Mouse (Mus musculus) forebrain, embryonic 12.5 days (tissue): ENCODE results near the gene Tex26. TPM values are rescaled to one million over a fixed set of nuclear protein-coding genes. Genes with fewer than 3 reads are reported as not detected.

ENCODE experiments used
- ATAC-seq: fragments of 200-750 bp; cut with Nextera tagmentation; 2 replicates; pipeline ENCODE4 v1.8.0; 2017; ENCODE audit warnings: moderate TSS enrichment; ENCODE audit not compliant: low FRiP score
- H3K27ac ChIP-seq: fragments of 300-500 bp; sonication (generic); 2 replicates; pipeline ENCODE4 v1.5.1; 2016; ENCODE audit warnings: mild to moderate bottlenecking
- H3K27me3 ChIP-seq: fragments of 300-500 bp; sonication (generic); 2 replicates; pipeline ENCODE4 v1.6.1; 2016; ENCODE audit warnings: mild to moderate bottlenecking
- H3K36me3 ChIP-seq: fragments of 300-500 bp; sonication (generic); replicated peaks from 2 replicates; pipeline ENCODE4 v1.6.1; 2016; ENCODE audit warnings: mild to moderate bottlenecking
- H3K4me1 ChIP-seq: fragments of 300-500 bp; sonication (generic); 2 replicates; pipeline ENCODE4 v1.6.1; 2016
- H3K4me2 ChIP-seq: fragments of 300-500 bp; sonication (generic); 2 replicates; pipeline ENCODE4 v1.6.1; 2016; ENCODE audit warnings: mild to moderate bottlenecking, moderate library complexity
- H3K4me3 ChIP-seq: fragments of 300-500 bp; sonication (generic); replicated peaks from 2 replicates; pipeline ENCODE4 v1.5.1; 2016; ENCODE audit warnings: mild to moderate bottlenecking
- H3K9ac ChIP-seq: fragments of 300-500 bp; sonication (generic); 2 replicates; pipeline ENCODE4 v1.6.1; 2016; ENCODE audit warnings: mild to moderate bottlenecking
- H3K9me3 ChIP-seq: fragments of 300-500 bp; sonication (generic); 2 replicates; pipeline ENCODE4 v1.6.1; 2016
- WGBS: fragments of 180-500 bp; shearing (Covaris S2); methylation state at CpG from one replicate; pipeline ENCODE4 v1.1.7; 2016; 5-methylcytosine and 5-hydroxymethylcytosine counted together
- polyA plus RNA-seq: library from polyadenylated mRNA; unstranded; fragments of >200 nt; fragmentation: Nextera tagmentation; extraction: Ambion mirVana; gene quantifications from 2 replicates; pipeline ENCODE4 v1.2.1, GENCODE M21; 2016

Tex26 gene
- polyA plus RNA-seq, 1 experiment from 2014 or later = 2.0 TPM

GRCm38 (mm10) chr5:149437150-149437549, 2.3 kb upstream of the Tex26 start:
- H3K27ac ChIP-seq = no peak overlapping the region
- no peak for ATAC-seq
- peaks cover 42% of the 10 kb centered on the region for H3K4me1 ChIP-seq
- no peak overlapping the region for H3K9ac ChIP-seq
- WGBS = 80% methylated on average over 6 of the region's 6 CpGs
- no peak overlapping the region for H3K4me2 ChIP-seq
- no peaks in the 10 kb centered on the region for H3K9me3 ChIP-seq
- H3K36me3 ChIP-seq = no peaks in the 10 kb centered on the region
- H3K27me3 ChIP-seq = no peaks in the 10 kb centered on the region; the same call in 1 of the 2 replicates
- H3K4me3 ChIP-seq = no peak overlapping the region

- Histone ChIP-seq H3K27me3 (no peaks in the 10 kb centered on the region; the same call in 1 of the 2 replicates), H3K9ac (peak overlapping the region; percentile 61), H3K4me1 (peaks cover 43% of the 10 kb centered on the region), H3K36me3 (no peaks in the 10 kb centered on the region), H3K4me3 (peak overlapping the region; percentile 40), H3K9me3 (no peaks in the 10 kb centered on the region), H3K4me2 (peak overlapping the region; percentile 66), H3K27ac (peak overlapping the region; percentile 98)
- ATAC-seq = peak; percentile 84
- WGBS = under 1% methylated on average over 18 of the region's 18 CpGs
Observed at GRCm38 (mm10) chr5:149440180-149440573, 717 bp downstream of the Tex26 start.

GRCm38 (mm10) chr5:149441646-149442276, 2.3 kb downstream of the Tex26 start:
- peak; percentile 25 for ATAC-seq
- Histone ChIP-seq H3K4me2 (peak overlapping the region; percentile 26; the same call in 1 of the 2 replicates), H3K27ac (peak overlapping the region; percentile 98)

GRCm38 (mm10) chr5:149442277-149442660, 2.8 kb downstream of the Tex26 start:
- no peak for ATAC-seq
- Histone ChIP-seq H3K4me2 (no peak overlapping the region), H3K4me1 (peaks cover 43% of the 10 kb centered on the region), H3K36me3 (no peaks in the 10 kb centered on the region), H3K9me3 (no peaks in the 10 kb centered on the region), H3K4me3 (no peak overlapping the region), H3K27me3 (no peaks in the 10 kb centered on the region; the same call in 1 of the 2 replicates), H3K9ac (no peak overlapping the region), H3K27ac (peak overlapping the region; percentile 98)
- WGBS = 67% methylated on average over 15 of the region's 15 CpGs

More at GRCm38 (mm10) chr5:149441646-149442276, 2.3 kb downstream of the Tex26 start:
- Histone ChIP-seq H3K9me3 (no peaks in the 10 kb centered on the region), H3K4me3 (no peak overlapping the region), H3K27me3 (no peaks in the 10 kb centered on the region; the same call in 1 of the 2 replicates), H3K36me3 (no peaks in the 10 kb centered on the region), H3K9ac (peak overlapping the region; percentile 29; the same call in 1 of the 2 replicates), H3K4me1 (peaks cover 43% of the 10 kb centered on the region)
- 34% methylated on average over 14 of the region's 14 CpGs for WGBS

- H3K27ac ChIP-seq = no peak overlapping the region
- no peaks in the 10 kb centered on the region for H3K27me3 ChIP-seq
- H3K9me3 ChIP-seq = no peaks in the 10 kb centered on the region
- 94% methylated on average over 4 of the region's 4 CpGs for WGBS
- H3K4me1 ChIP-seq = peaks cover 34% of the 10 kb centered on the region
- H3K4me3 ChIP-seq = no peak overlapping the region
- no peak overlapping the region for H3K4me2 ChIP-seq
- no peak for ATAC-seq
- no peaks in the 10 kb centered on the region for H3K36me3 ChIP-seq
- H3K9ac ChIP-seq = no peak overlapping the region
Observed at GRCm38 (mm10) chr5:149444451-149444850, 5.0 kb downstream of the Tex26 start.

GRCm38 (mm10) chr5:149446495-149446894, 7.0 kb downstream of the Tex26 start:
- WGBS = 92% methylated on average over 7 of the region's 7 CpGs
- Histone ChIP-seq H3K36me3 (no peaks in the 10 kb centered on the region), H3K9me3 (no peaks in the 10 kb centered on the region), H3K4me3 (no peak overlapping the region), H3K4me2 (no peak overlapping the region), H3K4me1 (peaks cover 14% of the 10 kb centered on the region), H3K9ac (no peak overlapping the region), H3K27ac (no peak overlapping the region), H3K27me3 (no peaks in the 10 kb centered on the region)
- no peak for ATAC-seq

- Histone ChIP-seq H3K4me3 (no peak overlapping the region), H3K36me3 (no peaks in the 10 kb centered on the region), H3K9me3 (no peaks in the 10 kb centered on the region), H3K27me3 (no peaks in the 10 kb centered on the region), H3K4me2 (no peak overlapping the region), H3K4me1 (0 out of 2 replicates have a peak, but pooled peaks cover 2% of the 10 kb centered on the region), H3K27ac (no peak overlapping the region), H3K9ac (no peak overlapping the region)
- WGBS = 86% methylated on average over 5 of the region's 5 CpGs
- no peak for ATAC-seq
Observed at GRCm38 (mm10) chr5:149447733-149448132, 8.3 kb downstream of the Tex26 start.

GRCm38 (mm10) chr5:149449406-149449805, 9.9 kb downstream of the Tex26 start:
- no peaks in the 10 kb centered on the region for H3K4me1 ChIP-seq
- whole genome bisulfite sequencing = 77% methylated on average over 7 of the region's 7 CpGs
- no peaks in the 10 kb centered on the region for H3K27me3 ChIP-seq
- H3K36me3 ChIP-seq = no peaks in the 10 kb centered on the region
- no peak overlapping the region for H3K4me3 ChIP-seq
- H3K27ac ChIP-seq = no peak overlapping the region
- H3K9ac ChIP-seq = no peak overlapping the region
- H3K9me3 ChIP-seq = no peaks in the 10 kb centered on the region
- no peak for ATAC-seq
- no peak overlapping the region for H3K4me2 ChIP-seq

GRCm38 (mm10) chr5:149451209-149451681, 11.8 kb downstream of the Tex26 start:
- Histone ChIP-seq H3K27me3 (no peaks in the 10 kb centered on the region), H3K36me3 (no peaks in the 10 kb centered on the region), H3K9me3 (no peaks in the 10 kb centered on the region), H3K4me1 (no peaks in the 10 kb centered on the region), H3K4me3 (no peak overlapping the region), H3K27ac (no peak overlapping the region), H3K9ac (no peak overlapping the region), H3K4me2 (no peak overlapping the region)
- WGBS = 90% methylated on average over 7 of the region's 7 CpGs
- ATAC-seq = no peak

- Histone ChIP-seq H3K9ac (no peak overlapping the region), H3K4me1 (peaks cover 12% of the 10 kb centered on the region), H3K27me3 (no peaks in the 10 kb centered on the region), H3K27ac (no peak overlapping the region), H3K4me3 (no peak overlapping the region), H3K36me3 (no peaks in the 10 kb centered on the region), H3K4me2 (no peak overlapping the region), H3K9me3 (no peaks in the 10 kb centered on the region)
- WGBS = 32% methylated on average over 6 of the region's 6 CpGs
- no peak for ATAC-seq
Observed at GRCm38 (mm10) chr5:149454281-149454680, 14.8 kb downstream of the Tex26 start.

GRCm38 (mm10) chr5:149456544-149456943, 17.1 kb downstream of the Tex26 start:
- H3K27ac ChIP-seq = no peak overlapping the region
- H3K9me3 ChIP-seq = no peaks in the 10 kb centered on the region
- H3K27me3 ChIP-seq = no peaks in the 10 kb centered on the region
- no peak overlapping the region for H3K4me2 ChIP-seq
- H3K4me3 ChIP-seq = no peak overlapping the region
- WGBS = 90% methylated on average over 7 of the region's 7 CpGs
- no peaks in the 10 kb centered on the region for H3K36me3 ChIP-seq
- no peak overlapping the region for H3K9ac ChIP-seq
- peaks cover 23% of the 10 kb centered on the region for H3K4me1 ChIP-seq
- ATAC-seq = no peak

GRCm38 (mm10) chr5:149462071-149462470, 22.6 kb downstream of the Tex26 start:
- Histone ChIP-seq H3K4me2 (no peak overlapping the region), H3K4me3 (no peak overlapping the region), H3K9me3 (no peaks in the 10 kb centered on the region), H3K27ac (no peak overlapping the region), H3K9ac (no peak overlapping the region), H3K36me3 (no peaks in the 10 kb centered on the region), H3K4me1 (peaks cover 34% of the 10 kb centered on the region), H3K27me3 (no peaks in the 10 kb centered on the region)
- ATAC-seq = no peak
- 79% methylated on average over 3 of the region's 3 CpGs for WGBS

GRCm38 (mm10) chr5:149465305-149465704, 25.8 kb downstream of the Tex26 start:
- 58% methylated on average over 4 of the region's 5 CpGs for WGBS
- Histone ChIP-seq H3K9ac (no peak overlapping the region), H3K9me3 (no peaks in the 10 kb centered on the region), H3K4me1 (peaks cover 22% of the 10 kb centered on the region), H3K27ac (no peak overlapping the region), H3K36me3 (no peaks in the 10 kb centered on the region), H3K4me3 (no peak overlapping the region), H3K4me2 (no peak overlapping the region), H3K27me3 (no peaks in the 10 kb centered on the region)
- ATAC-seq = no peak
